Mouse (Mus musculus) hindbrain, embryonic 11.5 days (tissue): Measurements from ENCODE around the gene Tkt. TPM values are rescaled to one million over a fixed set of nuclear protein-coding genes. Genes with fewer than 3 reads are reported as not detected.
A peak's percentile ranks its signal among the peaks of the same experiment; 100 is the strongest.
"Not testable (repeated sequence)": the region's sequence is repeated elsewhere in the genome, so short reads cannot be mapped to it uniquely, and the experiment has no call there.

ENCODE experiments used
- ATAC-seq: fragments of 200-750 bp; cut with Nextera tagmentation; 2 replicates; pipeline ENCODE4 v1.8.0; 2017; ENCODE audit warnings: mild to moderate bottlenecking, moderate TSS enrichment, moderate library complexity; ENCODE audit not compliant: low FRiP score
- DNase-seq: peaks from one replicate; pipeline ENCODE4 v3.0.0-alpha.2; 2015; ENCODE audit warnings: low spot score
- H3K27ac ChIP-seq: fragments of 300-500 bp; sonication (generic); 2 replicates; pipeline ENCODE4 v1.5.1; 2014; ENCODE audit warnings: mild to moderate bottlenecking, low read depth, low read length
- H3K27me3 ChIP-seq: fragments of 300-500 bp; sonication (generic); 2 replicates; pipeline ENCODE4 v1.6.1; 2014; ENCODE audit warnings: mild to moderate bottlenecking, low read length, moderate library complexity, mixed read lengths; ENCODE audit not compliant: control insufficient read depth, insufficient read depth
- H3K36me3 ChIP-seq: fragments of 300-500 bp; sonication (generic); 2 replicates; pipeline ENCODE4 v1.6.1; 2014; ENCODE audit warnings: mild to moderate bottlenecking, low read length, moderate library complexity, mixed read lengths; ENCODE audit not compliant: control insufficient read depth, insufficient read depth
- H3K4me1 ChIP-seq: fragments of 300-500 bp; sonication (generic); replicated peaks from 2 replicates; pipeline ENCODE4 v1.6.1; 2014; ENCODE audit warnings: low read length, mixed read lengths; ENCODE audit not compliant: control insufficient read depth, insufficient read depth
- H3K4me2 ChIP-seq: fragments of 300-500 bp; sonication (generic); replicated peaks from 2 replicates; pipeline ENCODE4 v1.6.1; 2014; ENCODE audit warnings: mild to moderate bottlenecking, low read depth, low read length
- H3K4me3 ChIP-seq: fragments of 300-500 bp; sonication (generic); 2 replicates; pipeline ENCODE4 v1.5.1; 2014; ENCODE audit warnings: low read depth, low read length
- H3K9ac ChIP-seq: fragments of 300-500 bp; sonication (generic); 2 replicates; pipeline ENCODE4 v1.6.1; 2014; ENCODE audit warnings: low read depth, low read length
- H3K9me3 ChIP-seq: fragments of 300-500 bp; sonication (generic); 2 replicates; pipeline ENCODE4 v1.6.1; 2016; ENCODE audit warnings: low read length; ENCODE audit not compliant: control insufficient read depth
- WGBS: fragments of 180-500 bp; shearing (Covaris S2); extraction: QIAGEN DNeasy Blood & Tissue Kit; methylation state at CpG from one replicate; pipeline ENCODE4 v1.1.7; 2014; 5-methylcytosine and 5-hydroxymethylcytosine counted together
- polyA plus RNA-seq: library from polyadenylated mRNA; unstranded; fragments of >200 nt; fragmentation: Nextera tagmentation; extraction: Ambion mirVana; gene quantifications from 2 replicates; pipeline ENCODE4 v1.2.1, GENCODE M21; 2014

Gene Tkt
- polyA plus RNA-seq, 1 experiment from 2014 or later, result 65.8 TPM

DNA sequence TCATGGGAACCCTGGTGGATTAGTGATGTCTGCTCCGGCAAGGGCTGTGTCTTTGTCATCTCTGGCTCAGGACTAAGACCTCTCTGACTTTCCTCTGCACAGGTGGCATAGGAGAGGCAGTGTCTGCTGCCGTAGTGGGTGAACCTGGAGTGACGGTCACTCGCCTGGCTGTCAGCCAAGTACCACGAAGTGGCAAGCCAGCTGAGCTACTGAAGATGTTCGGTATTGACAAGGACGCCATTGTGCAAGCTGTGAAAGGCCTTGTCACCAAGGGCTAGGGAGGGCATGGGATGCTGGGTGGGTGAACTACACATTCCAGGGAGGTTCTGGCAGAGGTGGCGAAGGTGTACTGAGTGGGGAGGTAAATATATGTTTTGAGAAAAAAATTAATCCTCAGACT, 25.1 kb downstream of the Tkt start:
- ATAC-seq, result no peak
- H3K36me3 ChIP-seq, result peaks cover 26% of the 10 kb centered on the region
- no peak for DNase-seq

DNA sequence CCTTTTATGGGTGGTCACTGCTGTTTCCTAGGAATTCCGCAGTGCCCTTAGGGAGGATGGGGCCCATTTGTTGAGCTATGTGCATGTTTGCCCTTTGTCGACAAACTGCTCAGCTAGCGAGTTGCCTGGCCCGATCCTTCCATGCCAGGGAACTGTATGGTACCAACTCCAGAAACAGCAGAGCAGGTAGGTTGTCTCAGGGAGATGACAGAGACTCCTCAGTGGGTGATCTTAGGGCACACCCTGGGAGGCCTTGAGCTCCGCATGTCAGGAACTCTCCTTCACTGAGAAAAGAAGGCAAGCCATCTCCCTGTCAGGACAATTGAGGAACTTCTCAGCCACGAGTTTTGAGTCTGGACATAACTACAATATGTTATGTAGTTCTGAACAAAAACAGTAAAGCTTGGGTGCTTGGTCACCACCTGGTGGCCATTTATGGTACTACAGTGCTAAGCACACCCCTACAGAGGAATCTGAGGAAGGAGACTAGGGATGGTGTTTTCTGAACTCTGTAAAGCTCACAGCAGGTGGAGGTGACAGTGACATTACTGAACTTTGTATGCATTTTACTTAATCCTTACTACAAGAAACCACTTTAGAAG, 25.9 kb downstream of the Tkt start:
- no peak overlapping the region for H3K9ac ChIP-seq
- no peaks in the 10 kb centered on the region for H3K4me1 ChIP-seq
- peaks cover 17% of the 10 kb centered on the region for H3K36me3 ChIP-seq
- no peak overlapping the region for H3K4me2 ChIP-seq
- no peaks in the 10 kb centered on the region for H3K27me3 ChIP-seq
- ATAC-seq (no peak), DNase-seq (peak; percentile 85)
- no peak overlapping the region for H3K27ac ChIP-seq
- H3K9me3 ChIP-seq, result no peaks in the 10 kb centered on the region
- H3K4me3 ChIP-seq, result no peak overlapping the region
- 69% methylated on average over 6 of the region's 6 CpGs for WGBS

More for the DNA sequence above, 25.1 kb downstream of the Tkt start:
- H3K27me3 ChIP-seq, result no peaks in the 10 kb centered on the region
- H3K4me1 ChIP-seq, result no peaks in the 10 kb centered on the region
- no peak overlapping the region for H3K4me2 ChIP-seq
- H3K9me3 ChIP-seq, result no peaks in the 10 kb centered on the region
- H3K9ac ChIP-seq, result no peak overlapping the region
- H3K4me3 ChIP-seq, result no peak overlapping the region
- no peak overlapping the region for H3K27ac ChIP-seq
- 87% methylated on average over 8 of the region's 8 CpGs for WGBS

DNA sequence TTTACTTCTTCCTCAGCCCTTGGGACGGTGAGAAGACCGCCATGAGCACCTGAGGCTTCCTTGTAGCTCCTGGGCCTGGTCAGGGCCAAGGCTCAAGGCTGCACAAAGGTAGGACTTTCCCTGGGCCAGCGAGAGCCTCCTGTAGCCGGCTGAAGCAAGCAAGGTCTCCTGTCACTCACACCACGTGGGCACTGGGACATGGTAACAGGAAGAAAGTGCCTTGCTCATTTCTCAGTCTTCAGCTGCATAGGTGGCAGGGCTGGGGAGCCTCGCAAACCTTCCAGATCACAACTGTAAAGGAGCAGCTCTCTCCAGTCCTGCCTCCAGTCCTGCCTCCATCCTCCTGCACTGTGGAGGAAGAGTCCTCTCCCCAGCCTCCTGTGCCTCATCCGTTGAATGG, 27.6 kb downstream of the Tkt start:
- no peak overlapping the region for H3K4me2 ChIP-seq
- H3K36me3 ChIP-seq, result peaks cover 13% of the 10 kb centered on the region
- H3K4me3 ChIP-seq, result no peak overlapping the region
- WGBS, result 84% methylated on average over 7 of the region's 7 CpGs
- H3K4me1 ChIP-seq, result no peaks in the 10 kb centered on the region
- DNase-seq, result no peak
- no peaks in the 10 kb centered on the region for H3K27me3 ChIP-seq
- no peaks in the 10 kb centered on the region for H3K9me3 ChIP-seq
- ATAC-seq, result no peak
- no peak overlapping the region for H3K27ac ChIP-seq
- no peak overlapping the region for H3K9ac ChIP-seq

DNA sequence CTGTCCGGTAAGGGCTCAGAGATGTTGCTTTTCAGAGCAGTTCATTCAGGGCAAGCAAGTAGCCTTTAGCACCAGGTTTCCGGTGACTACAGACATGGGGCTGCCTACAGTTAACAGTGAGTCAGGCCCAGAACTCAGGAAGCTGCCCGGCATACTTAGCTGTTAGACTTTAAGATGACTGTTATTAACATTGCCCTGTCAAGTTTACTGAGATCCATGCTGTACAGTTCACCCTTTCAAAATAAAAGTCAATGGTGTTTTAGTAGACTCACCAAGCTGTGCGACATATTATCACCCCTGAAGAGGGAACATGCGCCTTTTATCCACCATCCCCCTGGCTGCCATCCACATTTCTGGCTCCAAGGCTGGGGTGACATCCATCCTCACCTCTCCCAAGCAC, 28.1 kb downstream of the Tkt start:
- Histone ChIP-seq H3K36me3 (peaks cover 13% of the 10 kb centered on the region), H3K9ac (no peak overlapping the region), H3K27me3 (no peaks in the 10 kb centered on the region), H3K4me2 (no peak overlapping the region), H3K4me3 (no peak overlapping the region), H3K9me3 (no peaks in the 10 kb centered on the region), H3K27ac (no peak overlapping the region), H3K4me1 (no peaks in the 10 kb centered on the region)
- no peak for ATAC-seq
- WGBS, result 91% methylated on average over 5 of the region's 5 CpGs
- DNase-seq, result no peak

DNA sequence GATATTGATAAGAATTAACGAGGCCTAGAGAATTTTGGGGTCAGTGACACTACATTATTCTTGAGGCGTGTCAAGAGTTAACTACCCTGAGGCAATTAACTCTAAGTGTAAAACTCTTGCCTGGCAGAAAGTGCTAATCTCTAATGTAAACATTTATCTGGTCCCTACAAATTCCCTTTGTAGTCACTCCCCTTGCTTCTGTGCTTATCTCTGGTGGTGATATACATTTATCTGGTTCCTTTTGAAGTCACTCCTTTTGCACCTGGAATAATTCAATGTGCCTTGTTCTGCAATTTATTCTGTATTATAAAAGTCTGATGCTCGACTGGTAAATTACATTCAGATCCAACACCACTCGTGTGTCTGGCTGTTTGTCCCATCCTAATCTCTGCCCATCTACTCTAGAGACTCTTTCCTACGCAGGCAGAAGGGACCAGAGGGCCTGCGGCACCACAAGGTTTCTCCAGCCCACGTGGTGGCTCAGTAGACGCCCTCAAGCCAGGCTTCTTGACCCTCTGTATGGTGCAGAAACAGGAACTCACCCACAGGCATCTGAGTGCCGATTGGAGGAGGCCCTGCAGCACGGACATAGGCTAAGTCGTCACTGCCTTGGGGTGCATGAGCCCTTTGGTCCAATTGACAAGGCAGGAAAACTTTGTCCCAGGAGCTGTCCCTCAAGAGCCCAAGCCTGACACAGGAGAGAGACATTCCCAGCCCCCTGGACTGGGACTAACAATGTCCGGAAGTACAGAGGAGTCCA, 29.3 kb downstream of the Tkt start:
- not testable (repeated sequence) for H3K27me3 ChIP-seq, H3K27ac ChIP-seq, H3K4me2 ChIP-seq, DNase-seq, H3K9me3 ChIP-seq, H3K4me1 ChIP-seq, H3K9ac ChIP-seq, H3K36me3 ChIP-seq, ATAC-seq, H3K4me3 ChIP-seq
- 53% methylated on average over 10 of the region's 12 CpGs for WGBS

DNA sequence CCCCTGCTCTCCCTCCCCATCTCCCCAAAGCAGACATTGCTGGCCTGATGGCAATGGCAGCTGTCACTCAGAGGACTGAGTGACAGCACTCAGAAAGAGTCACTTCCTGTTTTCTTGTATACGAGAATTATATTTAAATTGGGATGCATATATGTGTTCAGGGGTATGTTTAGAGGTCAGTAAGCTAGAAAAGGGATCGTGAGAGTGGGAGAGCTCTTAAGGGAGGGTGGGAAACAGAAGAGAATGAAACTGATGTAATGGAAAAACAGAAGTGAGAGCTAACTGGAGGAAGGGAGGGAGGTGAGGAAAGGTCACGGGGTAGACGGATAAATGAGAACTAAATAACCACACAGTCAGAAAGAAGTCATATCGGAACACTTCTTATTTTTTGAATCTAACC, 31.0 kb downstream of the Tkt start:
- Histone ChIP-seq H3K9ac (no peak overlapping the region), H3K36me3 (no peaks in the 10 kb centered on the region), H3K27me3 (no peaks in the 10 kb centered on the region), H3K4me2 (no peak overlapping the region), H3K4me1 (no peaks in the 10 kb centered on the region), H3K4me3 (no peak overlapping the region), H3K9me3 (no peaks in the 10 kb centered on the region), H3K27ac (no peak overlapping the region)
- WGBS, result 81% methylated on average over 5 of the region's 5 CpGs
- DNase-seq (no peak), ATAC-seq (no peak)

DNA sequence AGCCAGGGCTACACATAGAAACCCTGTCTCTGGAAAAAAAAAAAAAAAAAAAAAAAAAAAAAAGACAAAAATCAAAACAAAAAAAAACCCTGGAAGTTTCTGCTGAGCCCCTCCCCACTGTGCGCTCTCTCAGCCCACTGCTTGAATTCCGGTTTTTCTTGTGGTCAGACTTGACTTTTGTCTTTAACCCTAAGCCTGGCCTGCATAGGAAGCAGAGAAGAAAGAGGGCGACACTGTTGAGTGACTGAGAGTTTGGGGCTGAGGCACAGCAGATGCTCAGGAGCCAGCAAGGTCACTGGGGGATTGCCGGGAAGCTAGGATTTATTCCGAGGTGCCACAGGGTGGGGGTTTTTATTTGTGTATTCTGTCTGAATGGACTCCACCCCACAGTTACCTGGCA, 31.7 kb downstream of the Tkt start:
- H3K27ac ChIP-seq, result no peak overlapping the region
- no peak for ATAC-seq
- no peaks in the 10 kb centered on the region for H3K9me3 ChIP-seq
- no peak for DNase-seq
- no peaks in the 10 kb centered on the region for H3K36me3 ChIP-seq
- no peak overlapping the region for H3K9ac ChIP-seq
- WGBS, result 33% methylated on average over 5 of the region's 5 CpGs
- H3K4me3 ChIP-seq, result no peak overlapping the region
- H3K4me2 ChIP-seq, result no peak overlapping the region
- no peaks in the 10 kb centered on the region; the same call in 1 of the 2 replicates for H3K4me1 ChIP-seq
- no peaks in the 10 kb centered on the region for H3K27me3 ChIP-seq

DNA sequence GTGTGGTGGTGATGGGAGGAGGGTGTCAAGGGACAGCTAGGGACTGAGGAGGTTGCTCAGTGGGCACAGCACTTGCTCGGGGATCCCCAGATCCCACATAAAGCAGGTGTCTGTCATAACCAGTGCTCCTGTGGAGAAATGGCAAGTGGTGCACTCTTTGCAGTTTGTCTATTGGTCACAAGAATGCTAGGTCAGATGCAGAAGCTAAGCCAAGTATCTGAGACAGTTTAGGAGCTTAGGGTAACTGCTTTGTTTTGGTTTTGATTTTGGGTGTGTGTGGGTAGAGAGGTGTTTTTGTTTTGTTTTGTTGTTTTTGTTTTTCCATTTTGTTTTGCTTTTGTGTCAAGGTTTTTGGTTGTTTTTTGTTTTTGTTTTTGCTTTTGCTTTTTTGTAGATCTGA, 33.1 kb downstream of the Tkt start:
- H3K4me2 ChIP-seq, result no peak overlapping the region
- DNase-seq, result no peak
- ATAC-seq, result no peak
- H3K4me3 ChIP-seq, result no peak overlapping the region
- WGBS, result 67% methylated on average over 1 of the region's 1 CpGs
- H3K9ac ChIP-seq, result no peak overlapping the region
- H3K9me3 ChIP-seq, result no peaks in the 10 kb centered on the region
- no peaks in the 10 kb centered on the region for H3K27me3 ChIP-seq
- H3K27ac ChIP-seq, result no peak overlapping the region
- H3K4me1 ChIP-seq, result no peaks in the 10 kb centered on the region; the same call in 1 of the 2 replicates
- no peaks in the 10 kb centered on the region for H3K36me3 ChIP-seq

DNA sequence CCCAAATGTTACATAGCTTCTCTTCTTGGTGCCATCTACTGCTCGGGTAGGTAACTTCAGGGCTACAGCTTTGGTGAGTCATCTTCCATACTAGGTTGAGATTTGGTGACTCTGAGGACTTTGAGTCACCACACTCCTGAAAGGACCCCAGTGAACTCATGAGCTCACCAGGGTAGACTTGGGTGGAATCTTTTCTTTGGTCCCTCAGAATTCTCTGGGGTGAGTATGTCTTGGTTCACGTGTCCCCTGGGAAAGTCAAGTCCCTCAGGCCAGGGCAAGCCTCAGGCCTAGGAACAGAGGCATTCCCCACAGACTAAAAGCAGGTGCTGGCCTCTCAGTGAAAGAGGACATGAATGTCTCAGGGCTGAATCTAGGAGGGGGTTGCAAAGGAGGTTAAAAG, 35.9 kb downstream of the Tkt start:
- Histone ChIP-seq H3K4me3 (no peak overlapping the region), H3K36me3 (no peaks in the 10 kb centered on the region), H3K4me1 (no peaks in the 10 kb centered on the region; the same call in 1 of the 2 replicates), H3K9ac (no peak overlapping the region), H3K4me2 (no peak overlapping the region), H3K27me3 (no peaks in the 10 kb centered on the region), H3K9me3 (no peaks in the 10 kb centered on the region), H3K27ac (no peak overlapping the region)
- 53% methylated on average over 2 of the region's 2 CpGs for WGBS
- DNase-seq (no peak), ATAC-seq (no peak)
